Mouse (Mus musculus) thymus, adult 2 months (tissue): ENCODE measurements around the gene Slc25a38.

Source experiments
- CTCF ChIP-seq: fragments of 200-500 bp; IDR thresholded peaks from 2 replicates; pipeline ENCODE4 v1.5.1; 2012; ENCODE audit warnings: mild to moderate bottlenecking, control low read depth, low read length, moderate library complexity, borderline replicate concordance; ENCODE audit not compliant: control insufficient read depth, poor library complexity, insufficient read depth; ENCODE audit errors: extremely low read depth
- POLR2A ChIP-seq: fragments of 200-500 bp; IDR thresholded peaks from 2 replicates; pipeline ENCODE4 v1.6.1; 2012; ENCODE audit warnings: mild to moderate bottlenecking, low read length, control low read depth, moderate library complexity; ENCODE audit not compliant: control insufficient read depth, poor library complexity, insufficient read depth; ENCODE audit errors: extremely low read depth

GRCm38 (mm10) chr9:120110211-120111018, at the start of gene Slc25a38:
- TF ChIP-seq POLR2A (peak; percentile 82), CTCF (peak; percentile 83)
